Mouse (Mus musculus): ENCODE measurements at regions not wholly inside any gene's neighbourhood (a gene's known extent, or its start where the extent isn't known, plus 50 kb on each side); places are given as distances from the start of the nearest gene placed in this dataset.
A peak's percentile ranks its signal among the peaks of the same experiment; 100 is the strongest.

DNA sequence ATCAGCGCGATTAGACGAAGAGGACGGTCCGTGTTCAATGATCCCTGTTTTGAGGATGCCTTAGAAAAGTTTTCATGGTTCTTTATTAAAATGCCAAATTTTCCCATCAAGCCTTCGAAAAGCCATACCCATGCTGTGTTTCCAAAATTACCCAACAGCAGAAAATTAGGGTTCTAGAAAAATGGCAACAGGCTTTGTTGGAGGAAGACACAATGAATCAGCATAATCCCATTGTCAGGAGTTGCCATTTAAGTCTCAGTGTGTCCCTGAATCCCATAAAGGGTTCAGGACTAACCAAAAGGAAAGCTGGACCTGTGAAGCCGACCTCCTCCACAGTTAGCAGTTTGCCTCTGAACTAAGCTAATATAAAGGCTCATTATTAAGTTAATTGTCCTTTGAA lies 247.6 kb downstream of the Nr2f2 start:
- Histone ChIP-seq H3K36me3 (ENCODE audit: control insufficient read depth, insufficient read depth, low read length) (no peaks in the 10 kb centered on the region), H3K4me1 (ENCODE audit: control insufficient read depth, insufficient read depth, low read length) (peaks cover 6% of the 10 kb centered on the region), H3K27ac (replicated peaks; ENCODE audit: low read depth, low read length) (no peak overlapping the region), H3K9me3 (ENCODE audit: control insufficient read depth, low read length) (no peaks in the 10 kb centered on the region), H3K9ac (ENCODE audit: low read depth, low read length) (0 out of 2 replicates have a peak overlapping the region, but pooled peaks have one; percentile 40), H3K27me3 (replicated peaks; ENCODE audit: control insufficient read depth, insufficient read depth, low read length) (peaks cover 34% of the 10 kb centered on the region), H3K4me3 (ENCODE audit: low read depth, low read length) (peak overlapping the region; percentile 37), H3K4me2 (ENCODE audit: low read depth, low read length) (peak overlapping the region; percentile 68)
- 28% methylated on average over 7 of the region's 7 CpGs for WGBS
- ATAC-seq (ENCODE audit: low read depth): no peak
- DNase-seq (ENCODE audit: low spot score): no peak

DNA sequence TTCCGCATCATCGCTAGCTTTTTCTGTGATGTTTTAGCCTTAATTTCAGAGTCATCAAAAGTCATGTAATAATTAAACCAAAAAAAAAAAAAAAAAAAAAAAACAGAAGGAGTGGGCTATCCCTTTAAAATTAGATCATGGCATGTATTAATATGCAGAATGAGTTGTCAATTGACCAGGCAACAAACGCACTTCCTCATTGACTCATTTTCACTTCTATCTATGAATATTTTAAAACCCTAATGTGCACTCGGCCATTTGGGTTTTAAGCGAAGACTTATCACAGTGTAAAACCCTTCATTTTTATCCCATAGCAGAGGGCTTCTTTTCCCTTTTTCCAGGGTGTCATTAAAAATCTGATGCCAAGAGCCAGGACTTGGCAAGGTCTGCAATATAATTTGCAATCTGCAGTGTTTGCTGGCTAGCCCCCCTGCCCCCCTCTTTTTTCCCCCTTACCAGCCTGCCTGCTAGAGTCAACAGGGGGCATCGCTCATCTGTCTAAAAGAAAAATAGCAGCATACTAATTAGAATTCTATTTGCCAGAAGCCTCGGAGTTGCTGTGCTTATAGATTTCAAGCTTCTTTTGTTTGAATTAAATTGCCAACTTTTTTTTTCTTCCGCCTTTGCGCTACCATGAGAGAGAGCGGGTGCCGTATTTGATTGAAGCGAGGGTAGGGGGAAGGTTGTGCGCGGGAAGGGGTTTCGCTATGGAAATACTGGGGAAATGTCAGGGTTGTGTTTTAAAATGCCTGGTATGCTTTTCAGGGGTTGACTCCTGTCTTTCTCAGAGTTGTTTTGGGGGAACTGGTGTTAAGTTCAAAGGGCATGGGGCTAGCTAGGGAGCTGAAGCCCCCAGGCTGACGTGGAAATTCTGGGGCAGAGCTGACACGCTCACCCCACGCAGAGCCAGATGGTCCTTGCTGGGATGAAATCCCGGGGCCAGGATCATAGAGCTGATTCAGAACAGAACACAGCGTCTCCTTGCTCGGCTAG lies 248.3 kb downstream of the Nr2f2 start:
- no peaks in the 10 kb centered on the region for H3K9me3 ChIP-seq (ENCODE audit: control insufficient read depth, low read length)
- H3K4me1 ChIP-seq (ENCODE audit: control insufficient read depth, insufficient read depth, low read length): peaks cover 6% of the 10 kb centered on the region
- DNase-seq (ENCODE audit: low spot score): peak; percentile 55
- H3K36me3 ChIP-seq (ENCODE audit: control insufficient read depth, insufficient read depth, low read length): no peaks in the 10 kb centered on the region
- peak overlapping the region; percentile 40; the same call in 1 of the 2 replicates for H3K9ac ChIP-seq (ENCODE audit: low read depth, low read length)
- peak overlapping the region; percentile 37 for H3K4me3 ChIP-seq (ENCODE audit: low read depth, low read length)
- ATAC-seq (ENCODE audit: low read depth): no peak
- H3K27ac ChIP-seq (replicated peaks; ENCODE audit: low read depth, low read length): no peak overlapping the region
- peak overlapping the region; percentile 68 for H3K4me2 ChIP-seq (ENCODE audit: low read depth, low read length)
- H3K27me3 ChIP-seq (replicated peaks; ENCODE audit: control insufficient read depth, insufficient read depth, low read length): peaks cover 34% of the 10 kb centered on the region
- 11% methylated on average over 21 of the region's 21 CpGs for WGBS

DNA sequence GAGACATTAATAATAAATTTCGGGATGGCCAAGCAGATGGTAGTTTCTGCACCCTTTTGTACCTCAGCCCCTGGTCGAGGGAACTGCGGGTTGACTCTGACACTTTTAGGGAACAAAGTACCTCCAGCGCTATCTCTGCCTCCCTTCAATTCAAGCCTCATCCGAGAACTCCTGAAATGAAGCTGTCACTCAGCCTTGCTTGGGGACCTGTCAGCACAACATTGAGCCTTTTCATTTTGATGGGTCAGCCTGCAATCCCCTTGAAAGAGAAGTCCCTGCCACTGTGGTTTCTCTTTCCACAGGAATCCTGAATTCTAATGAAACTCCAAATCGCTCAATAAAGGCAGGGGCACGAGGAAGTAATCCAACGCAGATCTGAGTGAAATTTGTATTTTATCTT lies 257.5 kb downstream of the Nr2f2 start:
- WGBS: 26% methylated on average over 8 of the region's 8 CpGs
- Histone ChIP-seq H3K4me2 (ENCODE audit: low read depth, low read length) (no peak overlapping the region), H3K9me3 (ENCODE audit: control insufficient read depth, low read length) (no peaks in the 10 kb centered on the region), H3K9ac (ENCODE audit: low read depth, low read length) (no peak overlapping the region), H3K27me3 (replicated peaks; ENCODE audit: control insufficient read depth, insufficient read depth, low read length) (no peaks in the 10 kb centered on the region), H3K36me3 (ENCODE audit: control insufficient read depth, insufficient read depth, low read length) (no peaks in the 10 kb centered on the region), H3K27ac (replicated peaks; ENCODE audit: low read depth, low read length) (no peak overlapping the region), H3K4me3 (ENCODE audit: low read depth, low read length) (no peak overlapping the region), H3K4me1 (ENCODE audit: control insufficient read depth, insufficient read depth, low read length) (no peaks in the 10 kb centered on the region)
- DNase-seq (ENCODE audit: low spot score) (no peak), ATAC-seq (ENCODE audit: low read depth) (no peak)

DNA sequence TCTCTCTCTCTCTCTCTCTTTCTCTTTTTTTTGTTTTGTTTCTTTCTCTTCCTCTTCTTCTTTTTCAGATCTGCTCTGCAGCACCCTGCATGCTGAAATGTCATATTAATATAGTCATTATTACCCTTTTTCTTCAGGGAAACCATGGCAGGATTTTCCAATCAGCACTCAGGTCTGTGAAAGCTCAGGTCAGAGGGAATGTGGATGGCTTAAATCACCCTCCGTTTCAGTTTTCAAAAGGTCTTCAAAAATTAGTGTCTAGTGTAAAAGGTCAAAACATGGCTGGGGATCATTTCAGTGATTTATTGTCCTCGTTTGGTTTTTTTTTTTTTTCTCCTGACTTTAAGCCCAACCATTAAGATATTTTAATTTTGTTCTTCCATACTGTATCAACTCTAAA lies 261.5 kb downstream of the Nr2f2 start:
- H3K36me3 ChIP-seq (ENCODE audit: control insufficient read depth, insufficient read depth, low read length): no peaks in the 10 kb centered on the region
- H3K27ac ChIP-seq (replicated peaks; ENCODE audit: low read depth, low read length): no peak overlapping the region
- WGBS: 9% methylated on average over 2 of the region's 2 CpGs
- no peaks in the 10 kb centered on the region for H3K27me3 ChIP-seq (replicated peaks; ENCODE audit: control insufficient read depth, insufficient read depth, low read length)
- H3K9ac ChIP-seq (ENCODE audit: low read depth, low read length): no peak overlapping the region
- no peaks in the 10 kb centered on the region for H3K9me3 ChIP-seq (ENCODE audit: control insufficient read depth, low read length)
- no peak overlapping the region for H3K4me3 ChIP-seq (ENCODE audit: low read depth, low read length)
- no peak for DNase-seq (ENCODE audit: low spot score)
- no peak for ATAC-seq (ENCODE audit: low read depth)
- H3K4me2 ChIP-seq (ENCODE audit: low read depth, low read length): no peak overlapping the region
- H3K4me1 ChIP-seq (ENCODE audit: control insufficient read depth, insufficient read depth, low read length): no peaks in the 10 kb centered on the region

DNA sequence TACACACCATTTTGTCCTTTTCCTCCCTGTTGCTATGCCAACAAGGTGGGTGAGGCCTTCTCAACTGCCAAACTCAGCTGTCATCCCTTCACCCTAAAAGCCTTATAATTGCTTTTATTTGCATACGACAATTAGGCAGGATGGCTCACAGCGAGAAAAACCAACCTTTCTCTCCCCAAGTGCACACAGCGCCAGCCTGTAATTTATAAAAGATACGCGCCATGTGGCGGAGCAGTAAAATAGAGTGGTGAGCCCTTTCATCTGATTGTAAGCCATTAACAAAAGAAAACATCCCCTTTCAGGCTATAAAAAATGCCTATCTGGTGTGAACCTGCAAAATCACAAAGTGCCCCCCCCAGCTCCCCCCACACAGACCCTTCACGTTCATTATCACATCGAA lies 262.0 kb downstream of the Nr2f2 start:
- no peaks in the 10 kb centered on the region for H3K27me3 ChIP-seq (replicated peaks; ENCODE audit: control insufficient read depth, insufficient read depth, low read length)
- no peak overlapping the region for H3K4me2 ChIP-seq (ENCODE audit: low read depth, low read length)
- no peaks in the 10 kb centered on the region for H3K4me1 ChIP-seq (ENCODE audit: control insufficient read depth, insufficient read depth, low read length)
- ATAC-seq (ENCODE audit: low read depth): no peak
- H3K4me3 ChIP-seq (ENCODE audit: low read depth, low read length): no peak overlapping the region
- H3K36me3 ChIP-seq (ENCODE audit: control insufficient read depth, insufficient read depth, low read length): no peaks in the 10 kb centered on the region
- H3K9ac ChIP-seq (ENCODE audit: low read depth, low read length): no peak overlapping the region
- WGBS: 39% methylated on average over 8 of the region's 8 CpGs
- no peak overlapping the region for H3K27ac ChIP-seq (replicated peaks; ENCODE audit: low read depth, low read length)
- DNase-seq (ENCODE audit: low spot score): no peak
- no peaks in the 10 kb centered on the region for H3K9me3 ChIP-seq (ENCODE audit: control insufficient read depth, low read length)

GRCm38 (mm10) chr7:70103680-70104079 lies 262.9 kb downstream of the Nr2f2 start:
- no peaks in the 10 kb centered on the region for H3K36me3 ChIP-seq (ENCODE audit: control insufficient read depth, insufficient read depth, low read length)
- 82% methylated on average over 5 of the region's 5 CpGs for WGBS
- H3K27me3 ChIP-seq (replicated peaks; ENCODE audit: control insufficient read depth, insufficient read depth, low read length): no peaks in the 10 kb centered on the region
- no peaks in the 10 kb centered on the region for H3K9me3 ChIP-seq (ENCODE audit: control insufficient read depth, low read length)
- no peak overlapping the region for H3K4me3 ChIP-seq (ENCODE audit: low read depth, low read length)
- H3K4me1 ChIP-seq (ENCODE audit: control insufficient read depth, insufficient read depth, low read length): no peaks in the 10 kb centered on the region
- DNase-seq (ENCODE audit: low spot score) (no peak), ATAC-seq (ENCODE audit: low read depth) (no peak)
- H3K9ac ChIP-seq (ENCODE audit: low read depth, low read length): no peak overlapping the region
- H3K27ac ChIP-seq (replicated peaks; ENCODE audit: low read depth, low read length): no peak overlapping the region
- H3K4me2 ChIP-seq (ENCODE audit: low read depth, low read length): no peak overlapping the region

DNA sequence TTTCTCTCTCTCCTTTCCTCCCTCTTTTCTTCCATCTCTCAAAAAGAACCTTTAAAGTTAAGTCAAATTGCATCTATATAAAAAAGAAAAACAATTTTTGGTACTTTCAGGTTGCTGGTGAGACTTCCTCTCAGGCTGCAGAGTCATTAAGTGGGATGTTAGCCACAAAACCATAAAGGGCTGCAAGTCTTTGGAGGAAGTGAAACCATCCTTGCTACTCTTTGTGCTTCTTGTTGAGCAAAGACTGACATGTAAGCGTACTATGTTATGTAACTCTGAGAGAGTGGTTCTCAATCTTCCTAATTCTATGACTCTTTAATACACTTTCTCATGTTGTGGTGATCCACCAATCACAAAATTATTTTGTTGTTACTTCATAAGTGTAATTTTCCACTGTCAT lies 267.5 kb downstream of the Nr2f2 start:
- Histone ChIP-seq H3K4me1 (ENCODE audit: control insufficient read depth, insufficient read depth, low read length) (no peaks in the 10 kb centered on the region), H3K36me3 (ENCODE audit: control insufficient read depth, insufficient read depth, low read length) (no peaks in the 10 kb centered on the region), H3K4me3 (ENCODE audit: low read depth, low read length) (no peak overlapping the region), H3K27ac (replicated peaks; ENCODE audit: low read depth, low read length) (no peak overlapping the region), H3K27me3 (replicated peaks; ENCODE audit: control insufficient read depth, insufficient read depth, low read length) (no peaks in the 10 kb centered on the region), H3K4me2 (ENCODE audit: low read depth, low read length) (no peak overlapping the region), H3K9ac (ENCODE audit: low read depth, low read length) (no peak overlapping the region), H3K9me3 (ENCODE audit: control insufficient read depth, low read length) (no peaks in the 10 kb centered on the region)
- WGBS: 89% methylated on average over 1 of the region's 1 CpGs
- ATAC-seq (ENCODE audit: low read depth) (no peak), DNase-seq (ENCODE audit: low spot score) (no peak)

DNA sequence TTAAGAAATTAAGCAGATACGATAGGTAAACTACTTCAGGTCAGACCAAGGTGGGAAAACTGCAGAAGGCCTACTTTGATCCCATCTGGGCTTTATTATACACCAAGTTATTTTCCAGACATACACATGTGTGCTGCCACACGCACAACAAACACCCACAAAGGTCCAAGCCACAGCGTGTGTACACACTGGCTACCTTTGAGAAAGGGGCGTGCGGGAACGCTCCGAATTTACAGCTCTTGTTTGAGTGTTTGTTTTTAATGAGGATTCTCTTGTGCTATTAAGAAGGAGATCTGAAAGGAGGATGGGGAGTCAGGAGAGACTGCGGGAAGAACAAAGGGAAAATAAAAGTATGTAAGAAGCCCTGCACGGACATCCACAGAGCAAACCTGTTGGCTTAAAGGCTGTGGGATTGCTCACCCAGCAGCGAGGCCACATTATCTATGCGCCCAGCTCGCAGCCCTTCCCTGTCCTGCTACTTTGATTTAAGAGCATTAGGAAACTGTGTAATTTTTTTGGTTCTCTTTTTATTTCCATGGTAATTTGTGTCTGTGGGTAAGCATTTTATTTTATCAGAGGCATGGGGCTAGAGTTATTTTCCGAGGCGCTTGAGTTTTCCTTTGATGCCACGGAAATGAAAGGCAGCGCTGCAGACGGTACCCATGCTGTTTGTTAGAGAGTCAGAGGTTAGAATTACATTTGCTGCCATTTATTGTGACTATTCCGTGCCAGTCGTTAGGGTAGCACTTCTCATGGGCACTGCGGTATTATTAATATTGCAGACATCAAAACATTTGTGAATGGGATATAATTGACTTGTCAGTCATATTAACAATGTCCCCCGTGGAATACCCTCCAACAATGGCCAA lies 272.4 kb downstream of the Nr2f2 start:
- 65% methylated on average over 21 of the region's 21 CpGs for WGBS
- DNase-seq (ENCODE audit: low spot score): no peak

More for the DNA sequence above, 272.4 kb downstream of the Nr2f2 start:
- ATAC-seq (ENCODE audit: low read depth): no peak
- Histone ChIP-seq H3K4me3 (ENCODE audit: low read depth, low read length) (no peak overlapping the region), H3K4me1 (ENCODE audit: control insufficient read depth, insufficient read depth, low read length) (no peaks in the 10 kb centered on the region), H3K27ac (replicated peaks; ENCODE audit: low read depth, low read length) (no peak overlapping the region), H3K36me3 (ENCODE audit: control insufficient read depth, insufficient read depth, low read length) (no peaks in the 10 kb centered on the region), H3K27me3 (replicated peaks; ENCODE audit: control insufficient read depth, insufficient read depth, low read length) (no peaks in the 10 kb centered on the region), H3K9ac (ENCODE audit: low read depth, low read length) (no peak overlapping the region), H3K4me2 (ENCODE audit: low read depth, low read length) (no peak overlapping the region), H3K9me3 (ENCODE audit: control insufficient read depth, low read length) (peaks cover 6% of the 10 kb centered on the region; the same call in 1 of the 2 replicates)

Data from embryonic facial prominence, embryonic 14.5 days (tissue).